Mouse (Mus musculus) spleen, adult 2 months (tissue): Measurements from ENCODE around the gene Med10.

ENCODE experiments used
- CTCF ChIP-seq: fragments of 200-500 bp; IDR thresholded peaks from 2 replicates; pipeline ENCODE4 v1.5.1; 2011; ENCODE audit warnings: mild to moderate bottlenecking, inconsistent platforms; ENCODE audit not compliant: insufficient read depth, insufficient read length, insufficient replicate concordance; ENCODE audit errors: extremely low read depth
- POLR2A ChIP-seq: fragments of 200-500 bp; IDR thresholded peaks from 2 replicates; pipeline ENCODE4 v1.6.1; 2011; ENCODE audit warnings: low read depth, low read length, inconsistent platforms

GRCm38 (mm10) chr13:69832578-69832977 is 30.4 kb downstream of the Med10 start:
- TF ChIP-seq CTCF (no peak), POLR2A (no peak)
